Mouse (Mus musculus): ENCODE data around the gene Sh3rf1.

GRCm38 (mm10) chr8:61286795-61287385 lies 63.2 kb downstream of the Sh3rf1 start:
- no peak for TF ChIP-seq CTCF (conservative IDR thresholded peaks at IDR 0.05; ENCODE audit: low read length)
- no peak for TF ChIP-seq POU5F1 (IDR thresholded peaks at IDR 0.05; ENCODE audit: borderline replicate concordance, low read length)
- TF ChIP-seq NANOG (IDR thresholded peaks at IDR 0.05; ENCODE audit: borderline replicate concordance, low read length): no peak

All from E14TG2a.4 (cell line).